Mouse (Mus musculus) adrenal gland, adult 8-10 months (tissue): Measurements from ENCODE around the gene Bmp4. TPM values are rescaled to one million over a fixed set of nuclear protein-coding genes. Genes with fewer than 3 reads are reported as not detected.

ENCODE experiments used
- DNase-seq: peaks from one replicate; pipeline ENCODE4 v3.0.0; 2022
- total RNA-seq, 4 experiments: library from RNA; stranded (reverse); gene quantifications; 2 replicates each; pipeline ENCODE4 v1.2.4; 2022

Gene Bmp4
- total RNA-seq, 4 experiments from 2014 or later = 9.5 to 20.1 (median 14.0) TPM

- no peak for DNase-seq
These were observed 4.6 kb downstream of the Bmp4 start for GRCm38 (mm10) chr14:46385701-46386477.

DNA sequence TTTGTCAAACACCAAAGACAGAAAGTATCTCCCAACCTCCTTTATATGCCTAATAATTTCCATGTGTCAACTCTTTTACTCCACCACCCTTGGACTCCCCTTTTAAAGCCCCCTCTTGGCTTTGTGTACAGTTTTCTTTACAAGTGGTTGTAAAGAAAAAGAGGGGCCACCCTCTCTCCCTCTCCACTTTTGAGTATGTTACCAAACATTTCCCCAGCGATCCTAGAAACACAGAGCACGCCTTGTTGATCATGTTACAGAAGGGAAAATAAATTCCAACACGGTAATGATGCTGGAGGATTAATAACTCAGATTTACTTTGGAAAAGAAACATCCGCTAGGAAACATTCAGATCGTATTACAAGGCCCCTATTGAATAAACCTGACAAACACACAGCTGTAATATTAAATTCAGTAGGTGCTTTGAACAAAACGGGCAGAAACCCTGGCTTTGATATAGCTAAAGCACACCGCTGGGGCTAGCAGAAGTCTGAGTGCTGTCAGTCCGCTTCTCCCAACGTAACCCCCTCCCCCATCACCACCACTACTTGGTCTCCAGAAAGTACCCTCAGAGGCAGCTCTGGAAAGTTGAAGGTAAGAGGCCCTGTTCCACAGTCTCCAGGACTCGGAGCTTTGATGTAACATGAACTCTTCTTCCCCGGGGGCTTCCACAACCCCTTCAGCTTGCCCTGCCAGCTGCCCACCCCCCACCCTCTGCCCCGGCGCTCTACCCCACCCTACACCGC is 5.3 kb downstream of the Bmp4 start:
- DNase-seq = no peak

DNA sequence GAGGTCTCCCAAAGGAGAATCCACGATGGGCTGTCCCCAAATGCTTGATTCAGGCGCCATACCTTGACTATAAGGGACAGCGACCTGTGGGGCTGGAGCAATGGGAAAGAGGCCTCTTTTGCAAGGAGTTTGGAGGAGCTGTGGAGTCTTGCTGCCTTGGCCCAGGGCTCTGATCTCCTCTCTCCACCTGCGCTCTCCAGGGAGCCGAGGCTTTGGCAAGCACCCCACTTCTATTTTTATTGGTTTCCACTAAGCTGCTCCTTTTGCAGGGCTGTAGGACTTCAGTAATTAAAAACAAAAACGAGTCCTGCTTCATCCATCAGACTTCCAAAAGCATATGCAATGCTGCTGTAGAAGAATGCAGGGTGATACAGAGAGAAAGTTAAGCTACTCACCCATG is 9.0 kb downstream of the Bmp4 start:
- no peak for DNase-seq

DNA sequence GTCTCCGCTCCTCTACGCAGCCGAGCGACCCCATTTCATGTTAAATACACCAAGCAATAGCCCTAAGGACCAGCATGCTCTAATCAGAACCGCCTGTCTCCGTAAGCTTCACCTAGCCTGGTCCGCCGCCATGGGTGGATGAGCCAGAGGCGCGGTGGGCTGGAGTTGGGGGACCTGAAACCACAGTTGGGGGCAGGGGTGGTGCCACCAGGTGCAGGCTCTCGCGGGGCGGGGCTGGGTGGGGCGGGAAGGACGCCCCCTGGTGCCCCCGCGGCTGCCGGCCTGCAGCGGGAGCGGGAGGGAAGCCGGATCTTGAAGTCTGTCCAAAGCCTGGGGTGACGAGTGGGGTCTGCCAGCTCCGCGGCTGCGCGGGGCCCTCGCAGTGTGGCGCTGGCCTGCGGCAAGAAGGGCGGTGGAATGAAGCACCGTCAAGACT is 10.2 kb downstream of the Bmp4 start:
- no peak for DNase-seq

DNA sequence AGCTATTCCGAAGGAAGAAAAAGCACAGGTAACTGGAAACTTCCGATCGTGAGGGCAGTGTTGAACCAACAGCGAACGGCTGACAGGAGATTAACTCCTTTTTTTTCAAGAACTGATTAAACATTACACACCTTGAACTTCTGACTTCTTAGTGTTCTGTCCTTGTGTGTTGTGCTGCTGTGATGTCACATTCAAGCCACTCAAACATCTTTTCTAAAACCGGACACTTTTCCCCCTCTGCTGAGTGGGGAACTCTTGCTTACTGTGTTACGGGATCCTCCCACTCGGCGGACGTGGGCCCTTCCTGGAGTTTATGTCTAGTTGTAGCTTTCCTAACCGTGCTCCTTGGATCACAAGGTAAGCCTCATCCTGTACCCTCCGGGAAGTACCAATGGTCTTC is 11.2 kb downstream of the Bmp4 start, which contains the start of gene Gm15217:
Gm15217 (plus strand) TSS at position 130 of the 400 bp plus-strand sequence.
- DNase-seq = no peak

DNA sequence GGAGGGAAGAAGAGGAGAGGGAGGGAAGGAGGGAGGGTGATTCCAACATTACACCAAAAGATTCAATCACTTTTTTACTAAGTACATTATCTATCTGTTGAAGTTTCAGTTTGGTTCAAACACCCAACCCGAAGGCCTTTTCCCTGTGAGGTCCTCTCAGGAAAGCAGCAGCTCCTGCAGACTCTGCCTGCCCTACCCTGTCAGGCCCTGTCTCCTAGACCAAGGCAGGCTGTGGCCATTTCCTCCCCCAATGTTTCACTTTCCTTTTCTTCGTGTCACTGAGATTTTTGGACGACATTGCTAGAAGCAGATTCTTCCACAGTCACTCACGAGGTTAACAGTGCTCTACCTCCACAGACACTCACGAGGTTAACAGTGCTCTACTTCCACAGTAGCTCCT is 14.7 kb downstream of the Bmp4 start:
- DNase-seq = no peak

GRCm38 (mm10) chr14:46372452-46372851 is 18.0 kb downstream of the Bmp4 start:
- DNase-seq = no peak

DNA sequence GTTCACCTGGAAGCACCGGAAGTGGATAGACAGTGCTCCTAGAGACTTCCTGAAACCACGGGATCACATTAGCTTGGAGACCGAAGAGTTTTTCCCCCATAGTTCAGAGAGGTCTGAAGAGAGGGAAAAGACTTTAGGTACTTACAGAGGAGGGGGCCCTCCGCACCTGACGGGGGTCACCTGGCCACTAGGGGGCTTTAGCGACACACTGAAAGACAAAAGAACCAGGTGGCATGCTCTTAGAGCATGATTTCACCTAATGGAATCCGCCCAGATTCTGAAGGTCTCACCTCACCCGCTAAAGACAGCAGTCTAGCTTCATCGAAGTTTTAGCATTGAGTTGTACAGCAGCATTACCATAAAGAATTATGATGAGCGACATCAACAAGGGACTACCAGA is 27.3 kb downstream of the Bmp4 start:
- DNase-seq = no peak

DNA sequence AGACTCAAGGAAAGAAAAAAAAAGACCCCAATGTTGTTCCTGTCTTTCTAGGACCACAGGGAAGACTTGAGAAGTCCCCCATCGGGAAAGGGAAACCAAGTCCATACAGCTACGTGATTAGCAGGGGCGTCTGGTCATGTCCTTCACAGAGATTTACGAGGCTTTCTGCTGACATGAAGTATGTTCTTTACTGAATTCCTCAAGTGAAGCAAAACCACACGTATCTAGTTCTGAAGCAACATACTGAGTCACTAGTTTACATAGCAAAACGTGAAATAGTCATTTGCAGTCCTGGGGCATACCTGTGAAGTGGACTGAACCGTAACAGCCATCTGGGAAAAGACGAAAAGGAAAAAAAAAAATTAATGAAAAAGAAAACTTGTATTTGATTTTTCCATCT is 32.8 kb downstream of the Bmp4 start:
- DNase-seq = no peak

DNA sequence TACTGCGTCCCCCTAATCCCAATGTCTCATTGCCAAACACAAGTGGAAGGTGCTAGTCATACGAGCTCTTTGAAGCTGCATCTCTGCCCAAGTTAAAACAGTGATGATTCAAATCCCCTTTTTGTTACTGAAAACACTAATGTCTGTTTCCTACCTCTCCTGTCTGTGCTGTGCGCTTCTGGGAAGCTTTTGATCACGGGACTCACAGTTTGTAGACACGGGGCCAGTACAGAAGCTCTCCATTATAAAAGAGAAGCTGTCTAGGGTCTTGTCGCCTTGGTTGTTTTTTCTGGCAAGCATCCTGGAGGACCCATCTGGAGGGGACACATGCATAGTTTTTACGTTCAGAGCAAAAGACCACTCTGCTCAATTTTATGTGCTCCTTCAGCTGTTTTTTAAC is 33.2 kb downstream of the Bmp4 start:
- DNase-seq = no peak

- DNase-seq = no peak
These were observed 45.7 kb downstream of the Bmp4 start for GRCm38 (mm10) chr14:46344750-46345149.

DNA sequence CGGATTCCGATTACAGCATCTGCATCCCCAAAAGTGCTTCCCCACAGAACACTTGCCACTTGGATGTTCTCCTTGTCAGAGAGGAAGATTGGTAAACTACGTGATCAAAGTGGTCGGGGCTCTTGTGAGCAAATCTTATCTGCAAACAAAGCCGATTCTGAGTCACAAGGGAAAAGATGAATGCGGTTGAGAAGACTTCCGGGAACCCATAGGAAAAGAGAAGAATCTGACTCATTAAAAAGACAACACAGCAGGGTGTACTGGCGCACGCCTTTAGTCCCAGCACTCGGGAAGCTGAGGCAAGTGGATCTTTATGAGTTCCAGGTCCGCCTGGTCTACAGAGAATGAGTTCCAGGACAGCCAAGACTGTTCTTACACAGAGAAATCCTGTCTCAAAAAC is 51.7 kb downstream of the Bmp4 start:
- no peak for DNase-seq

Other genes starting within 250 kb of the Bmp4 start
- gene Gm15217, start 11.3 kb downstream of the Bmp4 start, total RNA-seq = not detected